28 mouse cellular contexts compared by ENCODE assay signal in genomic region chr2:31745741-31746243, GRCm38 (mm10). TPM values are rescaled to one million over a fixed set of nuclear protein-coding genes. Genes with fewer than 3 reads are reported as not detected.
DNase-seq lines count a peak whose midpoint lies in the region; ATAC-seq lines count a peak whose summit lies in the region.
"Had no signal": no experiment of that assay in that cellular context is flagged by ENCODE, and none has a peak within 500 bp of the region (broad histone marks: within the 10 kb centered on the region; RNA-seq: fewer than 3 reads in every experiment).

No protein-coding gene starts in this region.

- no peak overlapping the region for H3K4me2 ChIP-seq in embryonic facial prominence, embryonic 12.5 days (replicated peaks)
- H3K4me2 ChIP-seq: heart, embryonic 15.5 days; limb, embryonic 15.5 days; liver, embryonic 15.5 days; neural tube, embryonic 13.5 days had no signal

- H3K9me3 ChIP-seq in embryonic facial prominence, embryonic 12.5 days, result no peaks in the 10 kb centered on the region
- H3K9me3 ChIP-seq: forebrain, embryonic 10.5 days; heart, embryonic 15.5 days; limb, embryonic 15.5 days; liver, embryonic 15.5 days; neural tube, embryonic 13.5 days had no signal

- no peak overlapping the region for H3K9ac ChIP-seq in embryonic facial prominence, embryonic 12.5 days
- H3K9ac ChIP-seq: heart, embryonic 15.5 days; limb, embryonic 15.5 days; liver, embryonic 15.5 days; neural tube, embryonic 13.5 days had no signal

- no peak for ATAC-seq in embryonic facial prominence, embryonic 12.5 days (ENCODE audit: insufficient number of reproducible peaks, insufficient read depth, low FRiP score, low TSS enrichment)
- ATAC-seq: CD4-positive, CD25-positive, alpha-beta regulatory T cell, adult 4 months; forebrain, embryonic 16.5 days; hindbrain, embryonic 16.5 days; intestine, embryonic 16.5 days; midbrain, embryonic 16.5 days had no signal

- peaks cover 78% of the 10 kb centered on the region for H3K4me1 ChIP-seq in embryonic facial prominence, embryonic 12.5 days

- DNase-seq in embryo, embryonic 11 days, result peak; percentile 28
- no peak for DNase-seq in embryo, embryonic 10.5 days (ENCODE audit: low spot score)
- peak; percentile 48 for DNase-seq in layer of hippocampus, adult 9-11 months
- DNase-seq in layer of hippocampus, postnatal 36 days, result no peak
- peak; percentile 52 for DNase-seq in telencephalon, adult 2 months (ENCODE audit: low read depth, low spot score)
- DNase-seq in adrenal gland, postnatal 36 days, result no peak
- no peak for DNase-seq in spleen, adult 12 weeks (ENCODE audit: low spot score)
- DNase-seq: adrenal gland, adult 2 months; cerebellum, adult 2 months; cerebellum, postnatal 36 days; heart, postnatal 4 days; kidney, adult 9 months; kidney, postnatal 4 days; lung, postnatal 4 days; retina, postnatal 1 day; right cerebral cortex, postnatal 25 days had no signal

- H3K4me3 ChIP-seq in embryonic facial prominence, embryonic 12.5 days, result no peak overlapping the region
- H3K4me3 ChIP-seq: forebrain, embryonic 10.5 days; heart, embryonic 15.5 days; limb, embryonic 15.5 days; liver, embryonic 15.5 days; myocyte; neural tube, embryonic 13.5 days had no signal

- H3K27me3 ChIP-seq in embryonic facial prominence, embryonic 12.5 days, result no peaks in the 10 kb centered on the region
- H3K27me3 ChIP-seq: heart, embryonic 15.5 days; limb, embryonic 15.5 days; liver, embryonic 15.5 days; neural tube, embryonic 13.5 days had no signal

- H3K36me3 ChIP-seq in embryonic facial prominence, embryonic 12.5 days, result no peaks in the 10 kb centered on the region
- H3K36me3 ChIP-seq: heart, embryonic 15.5 days; limb, embryonic 15.5 days; liver, embryonic 15.5 days; neural tube, embryonic 13.5 days had no signal

- 0 out of 2 replicates have a peak overlapping the region, but pooled peaks have one; percentile 2 for H3K27ac ChIP-seq in embryonic facial prominence, embryonic 12.5 days
- H3K27ac ChIP-seq: forebrain, embryonic 10.5 days; heart, embryonic 15.5 days; limb, embryonic 15.5 days; liver, embryonic 15.5 days; neural tube, embryonic 13.5 days had no signal

RNA-seq across cellular contexts. Expression of gene Abl1, which starts 57.6 kb away (rescaled TPM):
- total RNA-seq in layer of hippocampus, postnatal 36 days (2021), result 10 to 100 TPM; 44.8 to 46.3 TPM
- 64.8 and 67.5 TPM in 2 replicates for polyA plus RNA-seq in embryonic facial prominence, embryonic 12.5 days (2016; fragmentation: Nextera tagmentation; extraction: Ambion mirVana)
- total RNA-seq in adrenal gland, postnatal 36 days (2021), result 10 to 100 TPM; 61.8 to 69.2 TPM

Comparison
In these comparisons a context has a peak if more than half of its experiments do, and no peak if none do; other contexts are left out.
1. DNase-seq: peak in embryo, embryonic 11 days (single experiment), layer of hippocampus, adult 9-11 months (single experiment) and telencephalon, adult 2 months (single experiment); none in embryo, embryonic 10.5 days (single experiment), layer of hippocampus, postnatal 36 days (0 of 2), adrenal gland, postnatal 36 days (0 of 2) and spleen, adult 12 weeks (single experiment).